Mouse (Mus musculus): ENCODE results near the gene Ciao2a.

The Ciao2a gene

GRCm38 (mm10) chr9:66120945-66121344, 5.5 kb upstream of the Ciao2a start:
- DNase-seq (ENCODE audit: low spot score), result no peak

- DNase-seq (ENCODE audit: low spot score), result no peak
Measured at GRCm38 (mm10) chr9:66121421-66121820, 5.0 kb upstream of the Ciao2a start.

GRCm38 (mm10) chr9:66123648-66124047, 2.8 kb upstream of the Ciao2a start:
- no peak for DNase-seq (ENCODE audit: low spot score)

GRCm38 (mm10) chr9:66124111-66124531, 2.3 kb upstream of the Ciao2a start:
- no peak for DNase-seq (ENCODE audit: low spot score)

GRCm38 (mm10) chr9:66124681-66125542, 1.5 kb upstream of the Ciao2a start:
- peak; percentile 93 for DNase-seq (ENCODE audit: low spot score)

- no peak for DNase-seq (ENCODE audit: low spot score)
Measured at GRCm38 (mm10) chr9:66125543-66126455, 612 bp upstream of the Ciao2a start.

GRCm38 (mm10) chr9:66127193-66127546, 759 bp downstream of the Ciao2a start:
- DNase-seq (ENCODE audit: low spot score), result no peak

- DNase-seq (ENCODE audit: low spot score), result no peak
Measured at GRCm38 (mm10) chr9:66127884-66128283, 1.5 kb downstream of the Ciao2a start.

GRCm38 (mm10) chr9:66131466-66131865, 5.1 kb downstream of the Ciao2a start:
- no peak for DNase-seq (ENCODE audit: low spot score)

- no peak for DNase-seq (ENCODE audit: low spot score)
Measured at GRCm38 (mm10) chr9:66135967-66136366, 9.6 kb downstream of the Ciao2a start.

- DNase-seq (ENCODE audit: low spot score), result no peak
Measured at GRCm38 (mm10) chr9:66138193-66138592, 11.8 kb downstream of the Ciao2a start.

- no peak for DNase-seq (ENCODE audit: low spot score)
Measured at GRCm38 (mm10) chr9:66142265-66142664, 15.9 kb downstream of the Ciao2a start.

GRCm38 (mm10) chr9:66144248-66144647, 17.8 kb downstream of the Ciao2a start:
- DNase-seq (ENCODE audit: low spot score), result peak; percentile 70

GRCm38 (mm10) chr9:66146141-66146540, 19.7 kb downstream of the Ciao2a start:
- DNase-seq (ENCODE audit: low spot score), result no peak

- DNase-seq (ENCODE audit: low spot score), result no peak
Measured at GRCm38 (mm10) chr9:66152011-66152410, 25.6 kb downstream of the Ciao2a start.

GRCm38 (mm10) chr9:66153594-66153993, 27.2 kb downstream of the Ciao2a start:
- DNase-seq (ENCODE audit: low spot score), result no peak

GRCm38 (mm10) chr9:66154013-66154412, 27.6 kb downstream of the Ciao2a start:
- no peak for DNase-seq (ENCODE audit: low spot score)

- no peak for DNase-seq (ENCODE audit: low spot score)
Measured at GRCm38 (mm10) chr9:66155534-66155933, 29.1 kb downstream of the Ciao2a start.

GRCm38 (mm10) chr9:66157958-66158830, 31.8 kb downstream of the Ciao2a start, which contains the start of gene Dapk2:
TSS of gene Dapk2 (plus strand) at chr9:66158223.
- DNase-seq (ENCODE audit: low spot score), result peak; percentile 38

GRCm38 (mm10) chr9:66158885-66159430, 32.5 kb downstream of the Ciao2a start:
- no peak for DNase-seq (ENCODE audit: low spot score)

- DNase-seq (ENCODE audit: low spot score), result no peak
Measured at GRCm38 (mm10) chr9:66160155-66160554, 33.7 kb downstream of the Ciao2a start.

All from left cerebral cortex, adult 11 months (tissue).